Mouse (Mus musculus) liver, adult 2 months (tissue): ENCODE measurements around the gene Znhit3. TPM values are rescaled to one million over a fixed set of nuclear protein-coding genes. Genes with fewer than 3 reads are reported as not detected.
A peak's percentile ranks its signal among the peaks of the same experiment; 100 is the strongest.

Source experiments
- DNase-seq: peaks from one replicate; pipeline ENCODE4 v3.0.0-alpha.2; 2011; ENCODE audit warnings: low read depth, low spot score; ENCODE audit errors: extremely low read depth
- H3K27ac ChIP-seq: fragments of 200-500 bp; replicated peaks from 2 replicates; pipeline ENCODE4 v1.5.1; 2012; ENCODE audit warnings: low read depth, mild to moderate bottlenecking, control low read depth, inconsistent platforms, low read length; ENCODE audit not compliant: insufficient read depth
- H3K27me3 ChIP-seq: fragments of 200-500 bp; 2 replicates; pipeline ENCODE4 v1.6.1; 2012; ENCODE audit warnings: mild to moderate bottlenecking, moderate library complexity, low read length, inconsistent platforms; ENCODE audit not compliant: control insufficient read depth, insufficient read depth
- H3K36me3 ChIP-seq: fragments of 200-500 bp; 2 replicates; pipeline ENCODE4 v1.6.1; 2012; ENCODE audit warnings: low read length, inconsistent platforms; ENCODE audit not compliant: control insufficient read depth, insufficient read depth
- H3K4me1 ChIP-seq: fragments of 200-500 bp; 2 replicates; pipeline ENCODE4 v1.6.1; 2011; ENCODE audit warnings: low read length; ENCODE audit not compliant: control insufficient read depth, insufficient read depth
- H3K4me3 ChIP-seq: fragments of 200-500 bp; 2 replicates; pipeline ENCODE4 v1.5.1; 2011; ENCODE audit warnings: low read depth, mild to moderate bottlenecking, control low read depth, low read length, moderate library complexity; ENCODE audit not compliant: insufficient read depth
- H3K79me2 ChIP-seq: fragments of 200-500 bp; 2 replicates; pipeline ENCODE4 v1.6.1; 2012; ENCODE audit warnings: inconsistent platforms, mild to moderate bottlenecking, low read length, moderate library complexity; ENCODE audit not compliant: control insufficient read depth, insufficient read depth
- H3K9ac ChIP-seq: fragments of 200-500 bp; 2 replicates; pipeline ENCODE4 v1.6.1; 2012; ENCODE audit warnings: low read depth, mild to moderate bottlenecking, control low read depth, inconsistent platforms, low read length
- CTCF ChIP-seq: fragments of 200-500 bp; IDR thresholded peaks from 2 replicates; pipeline ENCODE4 v1.5.1; 2011; ENCODE audit warnings: low read depth, low read length, control low read depth
- POLR2A ChIP-seq: fragments of 200-500 bp; IDR thresholded peaks from 2 replicates; pipeline ENCODE4 v1.6.1; 2011; ENCODE audit warnings: low read length, control low read depth; ENCODE audit not compliant: insufficient read depth; ENCODE audit errors: extremely low read depth
- WGBS: fragments of 180-500 bp; shearing (Covaris S2); methylation state at CpG from one replicate; pipeline ENCODE4 v1.1.7; 2018; 5-methylcytosine and 5-hydroxymethylcytosine counted together
- polyA plus RNA-seq: library from polyadenylated mRNA; depleted of rRNA; stranded (reverse); fragments of >200 nt; gene quantifications from 2 replicates; pipeline ENCODE4 v1.2.3, GENCODE M21; 2012; rRNA removed
- total RNA-seq: library from RNA; depleted of rRNA; stranded (reverse); fragments of >200 nt; gene quantifications from 2 replicates; pipeline ENCODE4 v1.2.3, GENCODE M21; 2014; rRNA removed

The Znhit3 gene
- total and polyA plus RNA-seq, 2 experiments, result 5.4 to 10.0 TPM

- no peak overlapping the region for H3K4me3 ChIP-seq
- peak overlapping the region; percentile 91 for H3K27ac ChIP-seq
- H3K79me2 ChIP-seq, result peaks cover 17% of the 10 kb centered on the region
- peaks cover 22% of the 10 kb centered on the region for H3K4me1 ChIP-seq
- WGBS, result 11% methylated on average over 2 of the region's 2 CpGs
- peaks cover 22% of the 10 kb centered on the region for H3K36me3 ChIP-seq
- peak; percentile 93 for DNase-seq
- H3K9ac ChIP-seq, result no peak overlapping the region
- TF ChIP-seq CTCF (no peak), POLR2A (no peak)
- no peaks in the 10 kb centered on the region for H3K27me3 ChIP-seq
These were observed 50.9 kb downstream of the Znhit3 start for GRCm38 (mm10) chr11:84865268-84865667.

Other genes with a start within 250 kb of the Znhit3 start
- 2.2 and 2.6 TPM in 2 replicates for gene Mrm1, start 96.9 kb downstream of the Znhit3 start, total RNA-seq
- gene Mrm1, start 96.9 kb downstream of the Znhit3 start, polyA plus RNA-seq, result 3.1 and 3.9 TPM in 2 replicates
- 14.8 and 23.2 TPM in 2 replicates for gene Dhrs11, start 87.4 kb downstream of the Znhit3 start, total RNA-seq
- 68.3 and 75.1 TPM in 2 replicates for gene Dhrs11, start 87.4 kb downstream of the Znhit3 start, polyA plus RNA-seq
- 84.9 and 96.4 TPM in 2 replicates for gene Ggnbp2, start 45.5 kb downstream of the Znhit3 start, total RNA-seq
- gene Ggnbp2, start 45.5 kb downstream of the Znhit3 start, polyA plus RNA-seq, result 22.5 and 34.0 TPM in 2 replicates
- 2.3 and 3.7 TPM in 2 replicates for gene Myo19, start 36.2 kb downstream of the Znhit3 start, total RNA-seq
- gene Myo19, start 36.2 kb downstream of the Znhit3 start, polyA plus RNA-seq, result 5.3 and 7.7 TPM in 2 replicates
- gene Pigw, start 36.1 kb downstream of the Znhit3 start, total RNA-seq, result 4.2 and 4.8 TPM in 2 replicates
- gene Pigw, start 36.1 kb downstream of the Znhit3 start, polyA plus RNA-seq, result 1.2 and 1.5 TPM in 2 replicates
- gene Car4, start 41.4 kb upstream of the Znhit3 start, total RNA-seq, result not detected in 2 replicates
- gene Car4, start 41.4 kb upstream of the Znhit3 start, polyA plus RNA-seq, result 0.09 and 0.13 TPM in 2 replicates
- gene Usp32, start 223.8 kb upstream of the Znhit3 start, total RNA-seq, result 24.3 and 28.7 TPM in 2 replicates
- gene Usp32, start 223.8 kb upstream of the Znhit3 start, polyA plus RNA-seq, result 3.2 and 4.3 TPM in 2 replicates